17 mouse cellular contexts compared by ENCODE assay signal in the genomic region with DNA sequence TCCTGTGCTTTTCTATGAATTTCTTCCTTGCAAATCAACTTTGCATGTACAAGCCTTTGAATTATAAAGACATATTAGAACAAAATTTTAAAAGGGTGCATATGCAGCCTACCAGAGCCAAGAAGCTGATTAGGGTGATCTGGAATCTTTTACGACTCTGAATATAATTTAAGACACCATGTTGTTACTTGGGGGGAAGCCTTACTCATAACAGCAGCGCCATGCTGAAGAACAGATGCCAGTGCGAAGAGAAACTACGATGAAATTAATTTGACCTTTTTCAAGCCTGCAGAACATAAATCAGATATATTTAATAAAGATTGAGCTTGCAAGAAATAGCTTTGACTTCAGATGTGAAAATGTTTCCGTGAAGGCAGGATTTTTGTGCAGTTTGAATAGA.
DNase-seq lines count a peak whose midpoint lies in the region; ATAC-seq and TF ChIP-seq lines count a peak whose summit lies in the region.
"Had no signal": no experiment of that assay in that cellular context is flagged by ENCODE, and none has a peak within 500 bp of the region (broad histone marks: within the 10 kb centered on the region; RNA-seq: fewer than 3 reads in every experiment).

No protein-coding gene starts in this region.

- H3K4me1 ChIP-seq in kidney, postnatal 0 days (replicated peaks; ENCODE audit: insufficient read depth, low read length), result no peaks in the 10 kb centered on the region
- no peaks in the 10 kb centered on the region for H3K4me1 ChIP-seq in kidney, adult 2 months (ENCODE audit: control insufficient read depth, insufficient read depth, low read length)
- H3K4me1 ChIP-seq in cortical plate, adult 2 months (ENCODE audit: control insufficient read depth, insufficient read depth, low read length), result peaks cover 1% of the 10 kb centered on the region; the same call in 1 of the 2 replicates
- H3K4me1 ChIP-seq: hindbrain, embryonic 15.5 days; midbrain, embryonic 12.5 days; neural tube, embryonic 12.5 days had no signal

- no peak overlapping the region for H3K27ac ChIP-seq in kidney, postnatal 0 days
- H3K27ac ChIP-seq in kidney, adult 2 months (ENCODE audit: insufficient read depth, low read depth, low read length), result no peak overlapping the region
- H3K27ac ChIP-seq in cortical plate, adult 2 months (ENCODE audit: insufficient read depth, low read length), result peak overlapping the region; percentile 84
- H3K27ac ChIP-seq: hindbrain, embryonic 15.5 days; midbrain, embryonic 12.5 days; neural tube, embryonic 12.5 days had no signal

- no peak for ATAC-seq in kidney, postnatal 0 days (replicated peaks; ENCODE audit: low FRiP score, low read depth)
- ATAC-seq: intestine, postnatal 0 days; lung, postnatal 0 days had no signal

- no peak overlapping the region for H3K4me2 ChIP-seq in kidney, postnatal 0 days (ENCODE audit: low read length)
- H3K4me2 ChIP-seq: hindbrain, embryonic 15.5 days; midbrain, embryonic 12.5 days; neural tube, embryonic 12.5 days had no signal

- no peaks in the 10 kb centered on the region for H3K36me3 ChIP-seq in kidney, postnatal 0 days (ENCODE audit: insufficient read depth, low read length)
- H3K36me3 ChIP-seq in kidney, adult 2 months (ENCODE audit: control insufficient read depth, insufficient read depth, low read length), result no peaks in the 10 kb centered on the region
- H3K36me3 ChIP-seq: hindbrain, embryonic 15.5 days; midbrain, embryonic 12.5 days; neural tube, embryonic 12.5 days had no signal

- no peaks in the 10 kb centered on the region for H3K9me3 ChIP-seq in kidney, postnatal 0 days (replicated peaks; ENCODE audit: low read length)
- H3K9me3 ChIP-seq: hindbrain, embryonic 15.5 days; midbrain, embryonic 12.5 days; neural tube, embryonic 12.5 days had no signal

- no peak for TF ChIP-seq CTCF in kidney, postnatal 0 days (IDR thresholded peaks at IDR 0.05; ENCODE audit: low read depth)
- TF ChIP-seq CTCF in kidney, adult 2 months (conservative IDR thresholded peaks at IDR 0.05; ENCODE audit: insufficient read depth, insufficient read length, low read depth, low read length), result no peak
- TF ChIP-seq CTCF in cortical plate, adult 2 months (IDR thresholded peaks at IDR 0.05; ENCODE audit: extremely low read depth, insufficient read depth, low read length), result no peak

- no peak overlapping the region for H3K4me3 ChIP-seq in kidney, postnatal 0 days (replicated peaks; ENCODE audit: low read depth, low read length)
- H3K4me3 ChIP-seq in kidney, adult 2 months (ENCODE audit: insufficient read depth, low read depth, low read length), result no peak overlapping the region
- H3K4me3 ChIP-seq in cortical plate, adult 2 months (ENCODE audit: insufficient read depth, low read length), result no peak overlapping the region
- H3K4me3 ChIP-seq: hindbrain, embryonic 15.5 days; midbrain, embryonic 12.5 days; neural tube, embryonic 12.5 days had no signal

- no peaks in the 10 kb centered on the region for H3K27me3 ChIP-seq in kidney, postnatal 0 days (ENCODE audit: insufficient read depth, low read length)
- H3K27me3 ChIP-seq in kidney, adult 2 months (replicated peaks; ENCODE audit: control insufficient read depth, insufficient read depth, low read length), result no peaks in the 10 kb centered on the region
- H3K27me3 ChIP-seq: hindbrain, embryonic 15.5 days; midbrain, embryonic 12.5 days; neural tube, embryonic 12.5 days had no signal

- WGBS in kidney, postnatal 0 days, result 68% methylated on average over 5 of the region's 5 CpGs
- 73% methylated on average over 5 of the region's 5 CpGs for WGBS in kidney, adult 2 months

- no peak overlapping the region for H3K9ac ChIP-seq in kidney, postnatal 0 days (ENCODE audit: low read depth, low read length)
- H3K9ac ChIP-seq: hindbrain, embryonic 15.5 days; midbrain, embryonic 12.5 days; neural tube, embryonic 12.5 days had no signal

- no peak for TF ChIP-seq POLR2A in kidney, adult 2 months (IDR thresholded peaks at IDR 0.05; ENCODE audit: low read depth, low read length)
- no peak for TF ChIP-seq POLR2A in cortical plate, adult 2 months (IDR thresholded peaks at IDR 0.05; ENCODE audit: extremely low read depth, insufficient read depth, low read length)

- peak; percentile 2 for DNase-seq in kidney, postnatal 0 days (ENCODE audit: low spot score)
- DNase-seq in kidney, adult 2 months, result no peak
- DNase-seq in brain, adult 2 months (ENCODE audit: low read depth, low spot score), result peak; percentile 41
- DNase-seq in layer of hippocampus, adult 8-10 months (ENCODE audit: low spot score in 2 of 2), result peak; percentile 25 to 32
- DNase-seq in gastrocnemius, postnatal 25 days, result no peak
- no peak for DNase-seq in frontal cortex, postnatal 10 days (ENCODE audit: low spot score in 2 of 2)
- DNase-seq: cerebellum, adult 9-10 months; heart, adult 18-20 months; heart, postnatal 36 days; kidney, postnatal 14 days; thymus, postnatal 36 days had no signal

Comparison
In these comparisons a context has a peak if more than half of its experiments do, and no peak if none do; other contexts are left out.
1. DNase-seq: peak in kidney, postnatal 0 days (single experiment), brain, adult 2 months (single experiment) and layer of hippocampus, adult 8-10 months (2 of 2); none in kidney, adult 2 months (single experiment), gastrocnemius, postnatal 25 days (single experiment) and frontal cortex, postnatal 10 days (0 of 2).